Mouse (Mus musculus): ENCODE data around the gene Hist1h2aa. TPM values are rescaled to one million over a fixed set of nuclear protein-coding genes. Genes with fewer than 3 reads are reported as not detected.

Hist1h2aa gene
- polyA plus RNA-seq, 1 experiment from 2014 or later, result not detected

GRCm38 (mm10) chr13:23959776-23960175 lies 25.5 kb downstream of the Hist1h2aa start:
- Histone ChIP-seq H3K27ac (no peak overlapping the region), H3K36me3 (no peaks in the 10 kb centered on the region), H3K9me3 (no peaks in the 10 kb centered on the region), H3K27me3 (ENCODE audit: insufficient read depth, poor library complexity, severe bottlenecking) (no peaks in the 10 kb centered on the region), H3K4me1 (replicated peaks) (peaks cover 4% of the 10 kb centered on the region; the same call in 1 of the 2 replicates), H3K4me3 (no peak overlapping the region)
- WGBS, result 44% methylated on average over 2 of the region's 2 CpGs
- no peak for DNase-seq (ENCODE audit: low spot score)

DNA sequence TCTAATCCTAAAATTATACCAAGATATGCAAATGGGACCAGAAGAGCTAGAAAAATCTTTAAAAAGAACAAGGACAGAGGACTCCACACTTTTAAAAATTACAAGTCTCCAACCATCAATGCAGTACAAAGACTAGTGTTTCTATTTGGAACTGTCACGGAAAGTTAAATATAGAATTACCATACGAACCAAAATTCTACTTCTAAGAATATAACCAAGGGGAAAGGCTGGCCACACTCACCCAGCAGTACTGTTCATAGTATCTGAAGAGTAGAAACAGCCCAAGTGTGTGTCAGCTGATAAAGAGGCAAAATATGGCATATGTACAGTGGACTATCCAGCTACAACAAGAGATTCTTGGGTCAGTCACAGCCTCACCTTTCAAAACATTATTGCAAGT lies 30.6 kb downstream of the Hist1h2aa start:
- Histone ChIP-seq H3K36me3 (no peaks in the 10 kb centered on the region), H3K4me1 (replicated peaks) (no peaks in the 10 kb centered on the region), H3K9me3 (no peaks in the 10 kb centered on the region), H3K27ac (no peak overlapping the region), H3K27me3 (ENCODE audit: insufficient read depth, poor library complexity, severe bottlenecking) (no peaks in the 10 kb centered on the region), H3K4me3 (no peak overlapping the region)
- DNase-seq (ENCODE audit: low spot score), result no peak
- WGBS, result 85% methylated on average over 2 of the region's 2 CpGs

DNA sequence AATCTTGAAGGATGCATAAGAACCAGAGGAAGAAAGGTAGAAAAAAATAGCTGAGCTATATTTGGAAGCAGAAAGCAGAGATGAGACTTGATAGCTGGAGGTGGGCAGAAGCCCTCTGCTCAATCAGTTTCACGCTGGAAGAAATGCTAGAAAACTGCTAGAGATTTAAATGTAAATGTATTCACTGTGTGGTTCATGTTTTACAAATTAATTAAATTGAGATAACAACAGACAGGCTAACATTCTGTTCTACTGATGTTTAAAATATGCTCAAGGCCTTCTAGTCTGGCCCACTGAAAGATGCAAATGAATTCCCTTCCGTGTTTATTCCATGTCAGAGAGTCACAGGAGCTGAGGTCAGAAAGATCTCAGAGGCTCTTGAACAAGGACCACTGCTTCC lies 37.6 kb downstream of the Hist1h2aa start:
- no peaks in the 10 kb centered on the region for H3K36me3 ChIP-seq
- WGBS, result 68% methylated on average over 2 of the region's 2 CpGs
- H3K9me3 ChIP-seq, result no peaks in the 10 kb centered on the region
- H3K4me1 ChIP-seq (replicated peaks), result no peaks in the 10 kb centered on the region
- no peak overlapping the region for H3K27ac ChIP-seq
- no peak for DNase-seq (ENCODE audit: low spot score)
- no peak overlapping the region for H3K4me3 ChIP-seq
- no peaks in the 10 kb centered on the region for H3K27me3 ChIP-seq (ENCODE audit: insufficient read depth, poor library complexity, severe bottlenecking)

- Histone ChIP-seq H3K4me3 (no peak overlapping the region), H3K27me3 (ENCODE audit: insufficient read depth, poor library complexity, severe bottlenecking) (no peaks in the 10 kb centered on the region), H3K27ac (no peak overlapping the region), H3K36me3 (no peaks in the 10 kb centered on the region), H3K9me3 (no peaks in the 10 kb centered on the region), H3K4me1 (replicated peaks) (no peaks in the 10 kb centered on the region)
- DNase-seq (ENCODE audit: low spot score), result no peak
- WGBS, result 65% methylated on average over 5 of the region's 5 CpGs
Measured at GRCm38 (mm10) chr13:23972271-23972670, 38.0 kb downstream of the Hist1h2aa start.

Other genes with a start within 250 kb of the Hist1h2aa start
- gene Hist1h1t, start 238.6 kb upstream of the Hist1h2aa start, polyA plus RNA-seq (2016; fragmentation: Nextera tagmentation; extraction: Ambion mirVana), result not detected in 2 replicates
- 5.4 TPM in 2 replicates for gene Hist1h4c, start 236.0 kb upstream of the Hist1h2aa start, polyA plus RNA-seq (2016; fragmentation: Nextera tagmentation; extraction: Ambion mirVana)
- 3.2 and 3.5 TPM in 2 replicates for gene Hfe, start 223.6 kb upstream of the Hist1h2aa start, polyA plus RNA-seq (2016; fragmentation: Nextera tagmentation; extraction: Ambion mirVana)
- 10.6 and 12.6 TPM in 2 replicates for gene Hist1h1c, start 195.7 kb upstream of the Hist1h2aa start, polyA plus RNA-seq (2016; fragmentation: Nextera tagmentation; extraction: Ambion mirVana)
- 6.9 and 8.6 TPM in 2 replicates for gene Hist1h3c, start 188.9 kb upstream of the Hist1h2aa start, polyA plus RNA-seq (2016; fragmentation: Nextera tagmentation; extraction: Ambion mirVana)
- 1.8 and 2.4 TPM in 2 replicates for gene Hist1h2bb, start 187.7 kb upstream of the Hist1h2aa start, polyA plus RNA-seq (2016; fragmentation: Nextera tagmentation; extraction: Ambion mirVana)
- 45.2 and 49.3 TPM in 2 replicates for gene Hist1h2ab, start 183.3 kb upstream of the Hist1h2aa start, polyA plus RNA-seq (2016; fragmentation: Nextera tagmentation; extraction: Ambion mirVana)
- 5.5 and 8.8 TPM in 2 replicates for gene Hist1h3b, start 182.2 kb upstream of the Hist1h2aa start, polyA plus RNA-seq (2016; fragmentation: Nextera tagmentation; extraction: Ambion mirVana)
- gene Hist1h4b, start 177.4 kb upstream of the Hist1h2aa start, polyA plus RNA-seq (2016; fragmentation: Nextera tagmentation; extraction: Ambion mirVana), result 4.9 and 5.4 TPM in 2 replicates
- not detected in 2 replicates for gene Hist1h4a, start 173.2 kb upstream of the Hist1h2aa start, polyA plus RNA-seq (2016; fragmentation: Nextera tagmentation; extraction: Ambion mirVana)
- gene Hist1h3a, start 172.1 kb upstream of the Hist1h2aa start, polyA plus RNA-seq (2016; fragmentation: Nextera tagmentation; extraction: Ambion mirVana), result 3.7 and 4.8 TPM in 2 replicates
- gene Hist1h1a, start 170.8 kb upstream of the Hist1h2aa start, polyA plus RNA-seq (2016; fragmentation: Nextera tagmentation; extraction: Ambion mirVana), result 2.3 and 3.4 TPM in 2 replicates
- not detected in 2 replicates for gene Trim38, start 164.5 kb upstream of the Hist1h2aa start, polyA plus RNA-seq (2016; fragmentation: Nextera tagmentation; extraction: Ambion mirVana)
- gene Slc17a2, start 127.5 kb upstream of the Hist1h2aa start, polyA plus RNA-seq (2016; fragmentation: Nextera tagmentation; extraction: Ambion mirVana), result not detected in 2 replicates
- not detected in 2 replicates for gene Slc17a3, start 95.0 kb upstream of the Hist1h2aa start, polyA plus RNA-seq (2016; fragmentation: Nextera tagmentation; extraction: Ambion mirVana)
- gene Slc17a1, start 66.7 kb upstream of the Hist1h2aa start, polyA plus RNA-seq (2016; fragmentation: Nextera tagmentation; extraction: Ambion mirVana), result not detected in 2 replicates
- gene Slc17a4, start 19.5 kb upstream of the Hist1h2aa start, polyA plus RNA-seq (2016; fragmentation: Nextera tagmentation; extraction: Ambion mirVana), result not detected in 2 replicates
- gene Hist1h2ba, start 306 bp upstream of the Hist1h2aa start, polyA plus RNA-seq (2016; fragmentation: Nextera tagmentation; extraction: Ambion mirVana), result not detected in 2 replicates
- gene Scgn, start 56.8 kb downstream of the Hist1h2aa start, polyA plus RNA-seq (2016; fragmentation: Nextera tagmentation; extraction: Ambion mirVana), result not detected in 2 replicates